Mouse (Mus musculus) ovary, postnatal 36 days (tissue): ENCODE data around the gene Ciita.
A peak's percentile ranks its signal among the peaks of the same experiment; 100 is the strongest.

Experiments
- DNase-seq: peaks from one replicate; pipeline ENCODE4 v3.0.0; 2022; ENCODE audit warnings: low spot score, mixed read lengths

Gene Ciita

DNA sequence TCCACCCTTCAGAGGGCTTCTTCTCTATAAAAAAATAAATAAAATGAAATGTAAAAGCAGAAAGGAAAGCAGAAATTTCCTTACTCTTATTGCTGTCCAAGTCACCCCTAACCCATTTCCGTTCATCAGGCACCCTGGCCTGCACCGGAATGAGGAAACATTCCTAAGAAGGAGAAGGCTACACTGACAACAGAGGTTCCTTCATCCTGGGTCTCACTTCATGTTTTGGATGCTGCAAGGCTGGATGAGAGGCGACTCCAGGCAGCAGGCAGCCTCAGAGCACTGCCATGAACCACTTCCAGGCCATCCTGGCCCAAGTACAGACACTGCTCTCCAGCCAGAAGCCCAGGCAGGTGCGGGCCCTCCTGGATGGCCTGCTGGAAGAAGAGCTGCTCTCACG is at the start of gene Ciita:
Gene Ciita, plus strand, starts transcription at position 203 of the 400 bp plus-strand sequence.
- DNase-seq, result no peak

DNA sequence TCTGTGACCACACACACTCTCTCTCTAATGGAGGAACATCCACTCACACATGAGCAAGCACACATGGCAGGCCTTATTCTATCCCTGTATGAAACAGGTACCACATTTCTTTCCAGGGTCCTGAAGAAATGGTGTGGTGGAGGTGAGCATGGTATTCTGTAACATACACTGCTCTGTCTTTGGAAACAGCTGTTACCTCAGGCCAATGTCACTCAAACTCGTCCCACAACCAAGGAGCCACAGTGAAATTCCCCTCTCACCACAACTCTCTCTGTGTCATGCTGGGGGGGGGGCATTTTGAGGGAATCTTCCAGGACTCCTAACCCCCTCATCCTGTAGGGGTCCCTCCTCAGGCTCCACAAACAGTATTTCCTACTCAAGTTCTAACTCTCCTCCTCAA is 47.9 kb upstream of the Ciita start:
- no peak for DNase-seq

DNA sequence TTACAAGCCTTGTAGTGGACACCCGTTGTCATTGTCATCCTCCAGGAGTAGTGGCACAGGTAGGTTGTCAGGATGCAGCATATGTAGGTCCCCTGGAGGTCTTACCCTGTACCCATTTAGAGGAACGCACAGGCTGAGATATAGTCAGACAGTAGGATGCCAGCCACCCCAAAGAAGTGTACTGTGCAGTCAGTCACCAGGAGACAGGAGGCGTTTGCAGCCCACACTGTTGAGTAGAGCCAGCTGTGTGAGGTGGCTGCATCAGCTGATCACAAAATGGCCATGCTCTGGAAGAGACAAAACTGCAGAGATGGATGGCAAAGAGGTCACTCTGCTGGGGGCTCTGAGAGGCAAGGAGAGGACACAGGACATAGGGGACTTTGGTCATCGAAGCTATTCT is 47.5 kb upstream of the Ciita start:
- DNase-seq, result no peak

DNA sequence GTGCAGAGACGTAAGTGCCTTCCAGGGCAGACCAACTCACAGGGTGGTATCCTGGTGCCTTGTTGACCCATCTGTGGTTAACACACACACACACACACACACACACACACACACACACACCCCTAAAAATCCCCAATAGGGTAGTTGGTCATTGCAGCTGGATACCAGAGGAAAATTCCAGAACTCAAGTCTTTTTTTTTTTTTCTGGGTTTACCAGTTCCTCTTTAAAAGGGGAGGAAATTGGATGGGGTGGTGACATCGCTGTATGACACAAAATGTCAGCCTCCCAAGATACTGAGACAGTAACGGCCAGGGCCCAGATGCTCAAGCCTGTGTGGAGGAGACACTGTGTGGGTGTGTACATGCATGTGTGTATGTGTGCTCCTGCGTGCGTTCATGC is 46.5 kb upstream of the Ciita start:
- no peak for DNase-seq

DNA sequence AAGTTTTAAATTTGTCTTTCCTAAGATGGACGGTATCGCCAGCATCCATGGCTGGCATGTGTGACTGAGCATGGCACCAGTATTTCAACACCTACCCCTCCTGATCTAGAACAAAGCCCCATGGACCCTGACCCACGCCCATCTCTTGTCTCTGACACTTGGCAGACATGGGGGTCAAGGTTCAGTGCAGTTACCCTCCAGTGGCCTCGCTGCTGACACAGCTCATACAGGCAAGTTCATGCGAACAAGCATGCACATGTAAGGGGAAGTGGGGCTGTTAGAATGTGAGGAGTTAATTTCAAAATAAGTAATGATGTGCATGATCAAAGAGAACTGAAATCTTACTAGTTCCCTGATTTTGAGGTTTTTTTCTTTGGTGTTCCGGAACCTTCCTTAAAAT is 43.7 kb upstream of the Ciita start:
- no peak for DNase-seq

DNA sequence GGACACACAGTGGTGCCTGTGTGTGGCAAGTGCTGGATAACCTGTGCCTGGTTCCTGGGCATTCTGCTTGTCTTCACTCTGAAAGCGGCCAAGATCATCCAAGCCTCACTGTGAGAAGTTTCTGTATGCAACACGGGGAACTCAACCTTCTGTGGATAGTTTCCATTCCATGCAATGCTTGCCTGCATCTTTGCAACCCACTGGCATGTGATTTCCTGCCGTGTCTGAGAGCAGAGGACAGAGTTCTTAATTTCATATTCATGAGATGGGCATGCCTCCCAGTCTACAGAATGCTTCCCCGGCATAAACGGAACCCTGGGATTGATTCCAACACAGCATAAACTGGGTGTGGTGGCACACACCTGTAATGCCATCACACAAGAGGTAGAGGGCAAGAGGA is 41.8 kb upstream of the Ciita start:
- DNase-seq, result no peak

DNA sequence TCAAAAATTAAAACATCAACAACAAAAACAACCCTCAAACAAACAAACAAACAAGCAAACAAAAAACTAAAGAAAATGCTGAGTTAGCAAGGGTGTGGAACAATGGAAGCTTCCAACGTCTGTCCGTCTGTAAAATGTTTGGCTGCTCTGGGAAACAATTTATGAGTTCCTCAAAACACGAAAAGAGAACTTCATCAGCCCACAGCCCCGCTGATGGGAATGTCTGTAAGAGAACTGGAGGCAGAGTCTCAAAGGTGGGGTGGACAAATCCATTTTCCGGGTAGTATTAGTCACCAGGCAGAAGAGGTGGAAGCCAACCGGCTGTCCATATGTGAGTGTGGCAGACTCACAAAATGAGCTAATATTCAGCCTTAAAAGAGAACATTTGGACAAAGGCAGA is 38.5 kb upstream of the Ciita start:
- DNase-seq, result no peak

DNA sequence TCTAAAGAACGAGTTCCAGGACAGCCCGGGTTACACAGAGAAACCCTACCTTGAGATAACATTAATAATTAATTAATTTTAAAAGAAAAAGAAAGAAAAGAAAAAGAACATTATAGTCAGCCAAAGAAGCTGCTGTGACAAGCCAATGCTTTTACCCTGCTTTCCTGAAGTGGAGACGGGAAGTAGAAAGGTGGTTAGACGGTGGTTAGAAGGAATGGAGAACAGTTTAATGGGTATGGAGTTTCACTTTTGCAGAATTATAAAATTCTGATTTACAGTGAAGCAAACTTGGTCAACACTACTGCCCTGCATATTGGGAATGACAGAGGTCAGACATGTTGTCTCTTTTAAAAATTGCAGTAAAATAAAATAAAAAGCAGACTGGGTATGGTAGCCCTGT is 38.1 kb upstream of the Ciita start:
- DNase-seq, result no peak

DNA sequence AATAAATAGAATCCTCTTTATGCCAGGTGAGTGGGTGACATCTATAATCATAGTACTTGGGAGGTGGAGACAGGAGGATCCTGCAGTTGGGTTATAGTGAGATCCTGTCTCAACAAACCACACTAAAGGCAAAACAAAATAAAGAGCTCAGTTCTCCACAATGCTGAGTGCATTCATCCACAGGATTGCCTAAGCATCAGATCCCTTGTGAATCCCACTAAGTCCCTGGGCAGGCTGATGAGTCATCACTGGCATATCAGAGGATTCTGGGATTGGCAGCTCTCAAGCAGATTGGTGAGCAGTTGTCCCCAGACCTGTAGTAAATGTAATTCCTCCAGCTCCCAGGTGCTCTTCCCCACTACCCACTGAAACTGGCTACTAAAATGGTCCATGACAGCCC is 36.1 kb upstream of the Ciita start:
- DNase-seq, result no peak

DNA sequence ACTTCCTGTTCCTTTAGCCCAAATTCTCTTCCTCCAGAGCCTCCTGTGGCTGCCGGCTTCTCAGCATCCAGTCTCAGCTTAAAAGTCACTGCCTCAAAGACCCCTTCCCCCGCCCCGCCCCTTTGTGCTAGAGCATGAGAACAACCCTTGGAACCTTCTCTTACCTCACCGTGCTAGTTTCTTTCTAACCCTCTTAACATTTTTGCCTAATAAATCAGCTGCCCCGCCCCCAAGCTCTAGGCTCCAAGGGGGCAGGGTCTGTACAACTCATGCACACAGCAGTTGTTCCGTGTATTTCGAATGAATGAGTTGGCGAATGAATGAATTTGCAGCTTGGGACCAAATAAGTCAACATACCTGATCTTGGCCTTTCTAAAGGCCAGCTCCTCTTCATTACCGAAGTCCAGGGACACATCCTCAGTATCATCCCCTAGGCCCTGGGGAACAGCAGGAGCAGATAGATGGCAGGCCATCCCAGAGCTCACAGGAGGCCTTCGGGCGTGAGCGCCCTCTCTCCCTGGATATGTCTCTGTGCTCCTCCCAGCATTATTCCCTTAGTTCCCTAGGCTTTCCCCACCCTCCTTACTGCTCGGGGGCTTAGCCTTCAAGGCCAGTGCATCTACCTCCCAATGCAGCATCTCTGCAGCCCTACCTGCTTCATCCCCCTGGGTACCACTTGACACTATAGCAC is 33.1 kb upstream of the Ciita start:
- DNase-seq, result no peak

DNA sequence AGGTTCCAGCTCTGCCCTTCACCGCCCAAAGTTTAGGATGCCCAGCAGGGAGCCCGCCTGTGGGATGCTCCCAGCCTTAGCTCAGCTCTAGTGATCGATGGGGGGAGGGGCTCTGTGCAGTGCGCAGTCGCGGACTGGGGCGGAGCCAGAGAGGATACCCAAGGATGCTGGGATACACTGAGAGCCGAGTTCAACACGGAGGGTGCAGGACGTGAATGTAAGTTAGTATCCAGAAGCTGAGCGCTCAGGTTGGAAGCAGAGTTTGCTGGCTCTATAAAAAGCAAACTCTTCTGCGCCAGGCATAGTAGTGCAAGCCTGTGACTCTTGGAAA is 32.6 kb upstream of the Ciita start, which contains the start of gene Tvp23a:
Gene Tvp23a, minus strand, starts transcription at position 99 of the 331 bp plus-strand sequence.
- peak; percentile 45 for DNase-seq

DNA sequence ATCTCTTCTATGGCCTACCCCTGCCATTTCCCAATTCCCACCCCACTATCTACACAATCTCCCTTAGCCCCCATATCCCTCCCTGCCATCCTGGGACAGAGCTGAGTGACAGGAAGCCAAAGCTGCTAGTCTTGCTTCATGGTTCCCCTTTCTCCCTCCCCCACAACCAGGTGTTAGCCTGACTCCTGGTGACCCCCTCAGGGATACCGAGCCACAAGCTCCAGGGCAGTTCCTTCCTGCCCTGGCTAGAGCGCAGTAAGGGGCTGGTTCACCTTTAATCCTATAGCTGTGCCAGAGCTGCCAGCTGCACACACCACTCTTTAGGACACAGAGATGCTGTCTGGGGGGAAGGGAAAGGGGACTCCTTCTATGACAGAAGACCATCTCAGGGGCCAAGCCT is 32.1 kb upstream of the Ciita start:
- no peak for DNase-seq

DNA sequence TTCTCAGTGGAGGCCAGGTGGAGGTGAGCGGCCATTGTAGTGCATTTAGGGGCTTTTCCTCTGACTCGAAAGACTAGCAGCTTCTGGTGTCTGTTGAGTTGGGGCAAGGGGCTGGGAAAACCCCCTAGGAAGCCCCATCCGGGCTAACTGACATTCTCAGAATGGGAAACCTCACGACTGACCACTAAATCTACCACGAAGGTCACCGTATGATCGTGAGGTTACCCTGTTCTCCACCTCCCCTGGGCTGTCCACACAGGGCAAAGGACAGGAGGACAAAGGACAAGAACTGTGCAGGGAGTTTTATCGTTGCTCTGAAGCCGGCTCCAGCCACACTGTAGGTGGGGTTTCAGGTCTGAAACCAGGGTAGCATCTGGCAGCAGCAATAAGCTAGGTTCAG is 30.9 kb upstream of the Ciita start:
- DNase-seq, result no peak

DNA sequence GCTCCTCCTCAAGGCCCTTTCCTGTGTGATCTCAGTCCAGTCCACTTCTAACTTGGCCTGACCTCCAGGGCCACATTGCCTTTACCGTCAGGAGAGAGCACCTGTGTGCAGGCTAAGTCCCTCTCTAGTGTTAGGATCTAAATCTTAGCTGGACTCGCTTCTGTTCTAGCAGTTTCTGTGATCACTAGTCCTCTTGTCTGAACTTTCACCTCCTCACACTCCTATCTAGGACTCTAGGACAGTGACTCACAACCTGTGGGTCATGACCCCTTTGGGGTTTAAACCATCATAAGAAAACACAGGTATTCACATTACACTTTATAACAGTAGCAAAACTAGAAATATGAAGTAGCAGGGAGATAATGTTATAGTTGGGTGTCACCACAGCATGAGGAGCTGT is 28.0 kb upstream of the Ciita start:
- DNase-seq, result no peak

DNA sequence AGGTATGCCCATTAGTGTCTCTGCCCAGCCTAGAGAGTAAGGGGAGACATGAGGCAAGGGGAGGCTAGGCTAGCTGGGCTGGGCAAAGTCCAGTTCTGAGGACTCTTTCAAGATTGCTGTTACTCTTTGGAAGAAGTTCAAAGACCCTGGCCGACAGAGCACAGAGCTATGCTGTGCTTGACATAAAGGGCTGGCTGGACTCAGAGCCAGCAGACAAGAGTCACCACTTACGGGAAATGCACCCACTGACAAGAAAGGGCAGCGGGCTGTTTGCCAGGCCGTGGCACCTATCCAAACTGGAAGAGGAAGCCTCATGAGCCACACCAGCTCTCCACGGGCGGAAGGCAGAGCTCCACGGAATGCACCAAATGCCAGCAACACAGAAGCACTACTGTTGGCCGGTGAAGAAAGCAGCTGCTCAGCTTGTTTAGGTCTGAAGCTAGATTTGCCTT is 27.4 kb upstream of the Ciita start:
- DNase-seq, result peak; percentile 67

DNA sequence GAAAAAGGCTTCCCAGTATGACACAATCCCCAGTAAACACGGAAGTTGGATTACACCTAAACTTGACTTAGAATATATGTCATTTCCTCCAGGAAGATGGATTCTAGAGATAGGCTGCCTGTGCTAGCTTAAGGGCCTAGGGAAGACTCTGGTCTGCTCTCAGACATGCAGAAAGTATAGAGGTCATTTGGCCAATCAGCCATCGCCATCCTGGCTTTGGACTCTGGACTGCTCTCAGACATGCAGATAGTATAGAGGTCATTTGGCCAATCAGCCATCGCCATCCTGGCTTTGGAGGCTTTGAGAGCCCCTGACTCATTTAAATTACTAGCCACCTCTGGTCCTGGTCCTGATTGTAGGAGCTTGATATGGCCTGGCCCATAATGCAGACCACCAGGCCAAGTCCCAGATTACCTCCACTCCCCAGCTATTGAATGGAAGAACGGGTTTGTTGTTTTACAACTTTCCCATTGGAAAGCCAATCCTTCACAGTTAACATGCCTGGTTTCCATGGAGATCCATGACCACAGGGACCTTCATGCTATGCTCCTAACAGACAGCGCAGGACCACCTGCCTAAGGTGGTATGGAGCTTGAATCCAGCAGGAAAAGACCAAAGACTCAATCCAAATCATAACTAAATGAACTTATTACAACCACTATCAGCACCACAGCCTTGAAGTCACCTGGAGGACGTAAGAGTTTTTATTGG is 25.8 kb upstream of the Ciita start:
- DNase-seq, result no peak

DNA sequence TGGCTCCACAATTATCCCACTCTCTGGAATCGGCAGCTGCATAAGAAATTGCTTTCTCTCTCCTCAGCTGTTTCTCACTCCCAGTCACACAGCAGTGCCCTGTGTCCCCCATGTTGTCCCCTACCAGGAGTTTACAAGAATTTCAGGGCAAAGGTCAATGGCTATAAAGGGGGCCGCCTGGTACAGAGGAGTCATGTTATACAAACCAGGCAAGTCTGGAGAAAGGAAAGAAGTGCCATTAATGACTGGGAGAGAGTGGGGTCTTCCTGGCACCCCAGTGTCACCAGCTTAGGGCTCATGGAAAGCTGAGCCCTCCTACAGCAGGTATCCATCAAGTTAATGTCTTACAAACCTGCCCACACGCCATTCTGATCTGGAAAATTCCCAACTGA is 25.3 kb upstream of the Ciita start:
- no peak for DNase-seq

DNA sequence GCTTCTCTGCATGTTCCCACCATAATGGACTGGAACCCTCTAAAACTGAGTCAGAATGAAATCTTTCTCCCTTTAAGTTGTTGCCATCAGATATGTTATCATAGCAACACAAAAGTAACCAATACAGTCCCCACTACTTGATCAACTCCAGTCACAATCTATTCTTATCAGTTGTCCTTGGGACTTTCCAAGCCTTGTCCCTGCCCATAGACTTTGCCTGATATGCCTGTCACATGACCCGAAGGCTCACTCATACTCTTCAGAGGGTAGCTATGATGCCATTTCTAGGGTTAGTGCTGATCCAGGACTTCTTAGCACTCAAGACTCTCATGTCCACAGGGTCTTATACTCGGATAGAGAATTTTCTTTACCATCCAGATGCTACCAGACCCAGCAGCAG is 19.7 kb upstream of the Ciita start:
- DNase-seq, result no peak

DNA sequence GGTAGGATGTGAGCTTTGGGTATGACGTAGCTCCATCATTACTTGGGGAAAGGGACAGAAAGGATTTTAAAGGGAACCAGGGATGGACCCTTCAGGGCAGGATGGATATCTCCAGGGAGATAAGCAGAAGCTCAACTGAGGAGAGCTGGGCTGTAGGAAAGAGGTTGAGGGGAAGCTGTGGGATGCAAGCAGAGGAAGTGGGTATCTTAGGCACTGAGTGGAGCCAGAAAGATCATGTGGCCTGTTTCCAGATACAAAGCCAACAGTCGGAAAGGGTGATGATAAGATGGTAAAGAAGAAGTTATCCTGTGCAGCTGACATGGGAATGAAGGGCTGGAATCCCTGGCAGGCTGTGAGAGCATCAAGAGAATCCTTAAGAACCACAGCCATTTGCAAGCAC is 18.7 kb upstream of the Ciita start:
- DNase-seq, result no peak

DNA sequence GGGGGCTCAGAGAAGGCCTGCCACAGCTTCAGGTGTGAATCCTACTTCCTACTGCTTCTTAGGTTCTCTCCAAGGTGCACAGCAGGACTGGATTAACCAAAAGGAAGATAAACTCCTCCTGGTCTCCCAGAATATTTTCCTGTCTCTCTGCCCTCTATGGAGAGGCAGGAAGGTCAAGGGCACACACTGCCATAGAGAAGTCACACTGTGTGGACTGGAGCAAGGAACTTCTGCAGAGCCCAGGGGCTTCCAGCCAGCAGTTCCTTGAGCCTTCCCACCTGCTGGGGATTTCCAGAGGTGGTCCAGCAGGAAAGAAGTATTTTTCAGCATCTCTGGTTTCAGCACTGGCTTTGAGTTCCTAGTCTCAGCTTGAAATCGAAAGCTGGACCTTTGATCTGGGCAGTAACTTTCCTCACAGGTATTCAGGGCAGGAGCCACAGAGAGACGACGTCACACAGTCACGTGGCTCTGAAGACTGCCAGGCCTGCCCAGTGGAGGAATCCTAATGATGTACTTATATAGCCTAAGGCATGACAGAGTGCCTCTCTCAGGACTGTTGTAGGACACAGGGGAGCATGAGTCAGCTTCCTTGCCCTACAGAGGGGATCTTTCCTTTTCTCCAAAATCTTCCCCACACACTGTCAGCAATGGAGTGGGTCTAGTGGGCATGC is 14.7 kb upstream of the Ciita start:
- no peak for DNase-seq

DNA sequence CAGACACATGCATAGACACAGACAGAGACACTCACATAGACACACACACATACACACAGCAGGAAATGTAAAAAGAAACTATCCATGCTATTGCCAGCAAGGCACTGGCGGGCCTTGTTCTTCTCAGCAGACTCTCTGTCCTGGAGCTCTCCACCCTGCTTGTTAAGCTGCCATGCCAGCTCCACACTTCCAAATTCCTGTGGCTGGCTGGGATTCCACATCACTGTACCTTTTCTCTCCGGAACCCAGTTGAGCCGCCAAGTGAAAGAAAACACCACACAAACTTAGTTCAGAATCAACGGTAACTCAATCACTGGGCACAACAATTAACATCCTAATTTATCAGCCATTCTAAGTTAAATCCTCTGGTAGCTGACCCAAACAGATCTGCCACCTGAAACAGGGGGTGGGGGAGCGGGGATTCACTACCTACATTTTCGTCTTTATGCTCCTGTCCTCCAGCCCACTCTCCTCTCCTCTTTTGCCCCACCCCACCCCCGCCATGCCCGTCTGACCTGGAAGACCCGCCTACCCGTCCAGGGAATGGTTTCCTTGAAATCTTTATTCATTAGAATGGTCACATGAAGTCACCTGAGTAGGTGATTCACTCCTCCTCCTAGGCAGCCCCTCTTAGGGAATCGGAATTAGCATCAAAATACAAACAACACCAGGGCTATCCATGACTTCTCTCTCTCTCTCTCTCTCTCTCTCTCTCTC is 12.3 kb upstream of the Ciita start:
- DNase-seq, result no peak

DNA sequence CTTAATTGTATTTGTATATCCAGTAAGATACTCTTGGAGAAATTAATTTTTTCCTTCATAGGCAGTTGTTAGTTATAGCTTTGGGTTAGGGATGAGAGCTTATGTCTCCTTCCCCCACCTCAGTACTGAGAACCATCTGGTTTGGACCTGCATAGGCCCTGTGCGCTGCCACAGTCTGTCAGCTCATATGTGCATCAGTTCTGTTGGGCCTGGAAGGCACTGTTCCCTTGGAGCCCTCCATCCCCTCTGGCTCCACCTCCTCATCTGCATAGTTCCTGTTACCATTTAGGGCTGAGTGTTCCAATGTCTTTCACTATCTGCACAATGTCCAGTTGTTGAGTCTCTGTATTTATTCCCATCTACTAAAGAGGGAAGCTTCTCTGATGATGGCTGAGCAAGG is 11.7 kb upstream of the Ciita start:
- DNase-seq, result no peak

DNA sequence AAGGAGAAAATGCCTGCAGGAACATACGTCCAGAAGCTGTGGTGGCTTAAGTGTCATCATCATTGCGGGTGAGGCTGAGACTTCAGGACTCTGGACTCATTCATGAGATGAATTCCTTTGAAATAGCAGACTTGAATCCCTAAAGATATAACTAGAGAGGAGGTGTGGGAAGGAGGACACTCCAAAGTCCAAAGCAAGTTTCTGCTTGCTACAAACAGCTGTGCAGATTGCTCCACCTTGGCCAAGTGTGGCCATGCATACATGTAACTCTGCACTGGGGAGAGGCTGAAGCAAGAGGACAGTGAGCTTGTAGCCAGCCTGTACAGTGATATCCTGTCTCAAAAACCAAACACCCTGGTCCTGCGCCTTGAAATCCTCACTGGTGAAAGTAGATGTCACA is 7.9 kb upstream of the Ciita start:
- DNase-seq, result no peak
